Mouse (Mus musculus) megakaryocyte, embryonic 14.5 days (primary cell): ENCODE measurements around the gene Zfr2.

Source experiments
- FLI1 ChIP-seq: IDR thresholded peaks from 2 replicates; pipeline ENCODE4 v1.6.1; 2012; ENCODE audit warnings: low read length, inconsistent platforms, mixed read lengths
- GATA1 ChIP-seq: IDR thresholded peaks from 3 replicates; pipeline ENCODE4 v1.6.1; 2012; ENCODE audit warnings: mixed read lengths, low read length, inconsistent platforms, borderline replicate concordance

DNA sequence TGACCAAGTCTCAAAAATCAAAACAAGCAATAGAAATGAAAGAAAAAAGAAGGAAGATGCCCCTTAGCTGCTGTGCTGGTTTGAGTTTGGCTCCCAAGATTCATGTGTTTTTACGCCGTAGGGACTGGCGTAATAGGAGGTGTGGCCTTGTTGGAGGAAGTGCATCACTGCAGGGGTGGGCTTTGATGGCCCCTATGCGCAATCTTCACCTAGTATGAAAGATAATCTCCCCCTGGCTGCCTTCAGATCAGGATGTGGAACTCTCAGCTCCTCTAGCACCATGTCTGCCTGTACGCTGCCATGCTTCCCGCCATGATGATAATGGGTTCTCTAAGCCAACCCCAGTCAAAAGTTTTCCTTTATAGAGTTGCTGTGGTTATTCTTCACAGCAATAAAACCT lies 16.7 kb upstream of the Zfr2 start:
- no peak for TF ChIP-seq GATA1
- TF ChIP-seq FLI1, result no peak
